Mouse (Mus musculus) hindbrain, embryonic 16.5 days (tissue): ENCODE measurements around the gene Zcwpw1. TPM values are rescaled to one million over a fixed set of nuclear protein-coding genes. Genes with fewer than 3 reads are reported as not detected.
"Not testable (repeated sequence)": the region's sequence is repeated elsewhere in the genome, so short reads cannot be mapped to it uniquely, and the experiment has no call there.

Experiments used
- ATAC-seq: fragments of 200-750 bp; cut with Nextera tagmentation; 2 replicates; pipeline ENCODE4 v1.8.0; 2017; ENCODE audit warnings: moderate TSS enrichment, moderate library complexity
- H3K27ac ChIP-seq: fragments of 300-500 bp; sonication (generic); 2 replicates; pipeline ENCODE4 v1.5.1; 2014; ENCODE audit warnings: low read depth, mild to moderate bottlenecking, control low read depth, low read length, moderate library complexity
- H3K27me3 ChIP-seq: fragments of 300-500 bp; sonication (generic); replicated peaks from 2 replicates; pipeline ENCODE4 v1.6.1; 2014; ENCODE audit warnings: low read length; ENCODE audit not compliant: control insufficient read depth, insufficient read depth
- H3K36me3 ChIP-seq: fragments of 300-500 bp; sonication (generic); 2 replicates; pipeline ENCODE4 v1.6.1; 2014; ENCODE audit warnings: mild to moderate bottlenecking, low read length, moderate library complexity, mixed read lengths; ENCODE audit not compliant: control insufficient read depth, insufficient read depth
- H3K4me1 ChIP-seq: fragments of 300-500 bp; sonication (generic); 2 replicates; pipeline ENCODE4 v1.6.1; 2014; ENCODE audit warnings: low read depth, low read length; ENCODE audit not compliant: control insufficient read depth, insufficient read depth
- H3K4me2 ChIP-seq: fragments of 300-500 bp; sonication (generic); 2 replicates; pipeline ENCODE4 v1.6.1; 2014; ENCODE audit warnings: mild to moderate bottlenecking, low read length, control low read depth, moderate library complexity
- H3K4me3 ChIP-seq: fragments of 300-500 bp; sonication (generic); 2 replicates; pipeline ENCODE4 v1.5.1; 2014; ENCODE audit warnings: mild to moderate bottlenecking, low read length, control low read depth, moderate library complexity
- H3K9ac ChIP-seq: fragments of 300-500 bp; sonication (generic); 2 replicates; pipeline ENCODE4 v1.6.1; 2014; ENCODE audit warnings: low read depth, mild to moderate bottlenecking, control low read depth, low read length, moderate library complexity
- H3K9me3 ChIP-seq: fragments of 300-500 bp; sonication (generic); 2 replicates; pipeline ENCODE4 v1.6.1; 2014; ENCODE audit warnings: mild to moderate bottlenecking, low read length, moderate library complexity; ENCODE audit not compliant: control insufficient read depth
- WGBS: fragments of 180-500 bp; shearing (Covaris S2); extraction: QIAGEN DNeasy Blood & Tissue Kit; methylation state at CpG from one replicate; pipeline ENCODE4 v1.1.7; 2014; 5-methylcytosine and 5-hydroxymethylcytosine counted together
- polyA plus RNA-seq: library from polyadenylated mRNA; unstranded; fragments of >200 nt; fragmentation: Nextera tagmentation; extraction: Ambion mirVana; gene quantifications from 2 replicates; pipeline ENCODE4 v1.2.1, GENCODE M21; 2015

The Zcwpw1 gene
- polyA plus RNA-seq, 1 experiment from 2014 or later = 11.2 TPM

- H3K4me1 ChIP-seq, H3K4me2 ChIP-seq, H3K9me3 ChIP-seq, H3K4me3 ChIP-seq, H3K27me3 ChIP-seq, ATAC-seq, H3K9ac ChIP-seq, H3K36me3 ChIP-seq, H3K27ac ChIP-seq: not testable (repeated sequence)
- 78% methylated on average over 1 of the region's 2 CpGs for WGBS
Observed at GRCm38 (mm10) chr5:137835966-137836520, 48.4 kb downstream of the Zcwpw1 start, which contains the start of gene Pilra. TSS of gene Pilra (minus strand) at chr5:137836281.

GRCm38 (mm10) chr5:137836611-137837010 is 49.0 kb downstream of the Zcwpw1 start:
- no peaks in the 10 kb centered on the region for H3K36me3 ChIP-seq
- H3K4me3 ChIP-seq = no peak overlapping the region
- H3K9ac ChIP-seq = no peak overlapping the region
- H3K27me3 ChIP-seq = no peaks in the 10 kb centered on the region
- H3K4me2 ChIP-seq = no peak overlapping the region
- no peak for ATAC-seq
- H3K4me1 ChIP-seq = no peaks in the 10 kb centered on the region
- no peak overlapping the region for H3K27ac ChIP-seq
- no peaks in the 10 kb centered on the region for H3K9me3 ChIP-seq

GRCm38 (mm10) chr5:137837110-137837509 is 49.5 kb downstream of the Zcwpw1 start:
- ATAC-seq, H3K4me3 ChIP-seq, H3K9ac ChIP-seq, H3K4me2 ChIP-seq, H3K36me3 ChIP-seq, H3K27me3 ChIP-seq, H3K4me1 ChIP-seq, H3K27ac ChIP-seq, H3K9me3 ChIP-seq: not testable (repeated sequence)

GRCm38 (mm10) chr5:137850313-137850712 is 62.7 kb downstream of the Zcwpw1 start:
- H3K9me3 ChIP-seq, ATAC-seq, H3K27ac ChIP-seq, H3K4me3 ChIP-seq, H3K9ac ChIP-seq, H3K27me3 ChIP-seq, H3K36me3 ChIP-seq, H3K4me2 ChIP-seq, H3K4me1 ChIP-seq: not testable (repeated sequence)
- WGBS = 92% methylated on average over 1 of the region's 1 CpGs

- not testable (repeated sequence) for H3K9ac ChIP-seq, H3K4me1 ChIP-seq, H3K4me2 ChIP-seq, H3K4me3 ChIP-seq, H3K27me3 ChIP-seq, H3K36me3 ChIP-seq, H3K9me3 ChIP-seq, H3K27ac ChIP-seq, ATAC-seq
- WGBS = 86% methylated on average over 3 of the region's 3 CpGs
Observed at GRCm38 (mm10) chr5:137854907-137855306, 67.3 kb downstream of the Zcwpw1 start.

- WGBS = 84% methylated on average over 4 of the region's 5 CpGs
- not testable (repeated sequence) for H3K36me3 ChIP-seq, H3K4me2 ChIP-seq, ATAC-seq, H3K27me3 ChIP-seq, H3K4me3 ChIP-seq, H3K27ac ChIP-seq, H3K9ac ChIP-seq, H3K4me1 ChIP-seq, H3K9me3 ChIP-seq
Observed at GRCm38 (mm10) chr5:137856870-137857269, 69.3 kb downstream of the Zcwpw1 start.

- not testable (repeated sequence) for ATAC-seq, H3K9ac ChIP-seq, H3K4me2 ChIP-seq, H3K27me3 ChIP-seq, H3K4me3 ChIP-seq, H3K27ac ChIP-seq, H3K9me3 ChIP-seq, H3K4me1 ChIP-seq, H3K36me3 ChIP-seq
- WGBS = 79% methylated on average over 1 of the region's 2 CpGs
Observed at GRCm38 (mm10) chr5:137857960-137858710, 70.5 kb downstream of the Zcwpw1 start, which contains the start of gene Pilrb1. TSS of gene Pilrb1 (minus strand) at chr5:137858106.

GRCm38 (mm10) chr5:137864008-137864407 is 76.4 kb downstream of the Zcwpw1 start:
- H3K4me3 ChIP-seq, H3K4me2 ChIP-seq, H3K27me3 ChIP-seq, H3K27ac ChIP-seq, H3K4me1 ChIP-seq, H3K36me3 ChIP-seq, H3K9ac ChIP-seq, H3K9me3 ChIP-seq, ATAC-seq: not testable (repeated sequence)
- 88% methylated on average over 1 of the region's 1 CpGs for WGBS

GRCm38 (mm10) chr5:137868600-137868999 is 81.0 kb downstream of the Zcwpw1 start:
- not testable (repeated sequence) for H3K4me1 ChIP-seq, H3K4me3 ChIP-seq, H3K9ac ChIP-seq, H3K4me2 ChIP-seq, H3K36me3 ChIP-seq, H3K27me3 ChIP-seq, H3K27ac ChIP-seq, H3K9me3 ChIP-seq, ATAC-seq
- 69% methylated on average over 2 of the region's 2 CpGs for WGBS
